Mouse (Mus musculus): ENCODE data around the gene Gm5426. TPM values are rescaled to one million over a fixed set of nuclear protein-coding genes. Genes with fewer than 3 reads are reported as not detected.
A peak's percentile ranks its signal among the peaks of the same experiment; 100 is the strongest.
"Not testable (repeated sequence)": the region's sequence is repeated elsewhere in the genome, so short reads cannot be mapped to it uniquely, and the experiment has no call there.

Gm5426 gene
- polyA plus RNA-seq, 1 experiment from 2014 or later: not detected

GRCm38 (mm10) chr10:96115325-96115724, 21.1 kb upstream of the Gm5426 start:
- H3K4me3 ChIP-seq: no peak overlapping the region
- H3K36me3 ChIP-seq: no peaks in the 10 kb centered on the region
- H3K27me3 ChIP-seq (replicated peaks): no peaks in the 10 kb centered on the region
- no peaks in the 10 kb centered on the region for H3K9me3 ChIP-seq (replicated peaks)
- ATAC-seq: no peak
- H3K4me1 ChIP-seq: no peaks in the 10 kb centered on the region
- 69% methylated on average over 3 of the region's 3 CpGs for WGBS (ENCODE audit: insufficient replicate concordance)
- no peak overlapping the region for H3K4me2 ChIP-seq
- no peak overlapping the region for H3K9ac ChIP-seq
- H3K27ac ChIP-seq: no peak overlapping the region

DNA sequence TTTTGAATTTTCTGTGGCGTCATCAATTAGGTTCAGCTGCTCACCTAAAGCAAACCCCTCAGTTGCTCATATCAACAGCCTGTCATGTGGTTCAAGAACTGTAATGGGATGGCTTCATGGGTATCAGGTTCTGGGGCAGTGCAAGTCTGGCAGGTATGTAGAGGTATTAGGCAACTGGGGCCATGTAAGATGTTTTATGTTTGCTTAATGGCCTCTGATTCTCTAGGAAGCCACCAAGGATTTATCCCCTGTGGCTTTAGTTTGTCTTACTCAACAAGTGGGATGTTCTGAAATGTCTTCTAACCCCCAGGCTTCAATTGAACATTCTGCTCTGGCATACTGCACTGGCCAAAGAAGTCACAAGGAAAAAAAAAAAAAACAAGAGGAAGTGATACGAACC, 15.6 kb upstream of the Gm5426 start:
- H3K27me3 ChIP-seq (replicated peaks): no peaks in the 10 kb centered on the region
- no peak overlapping the region for H3K9ac ChIP-seq
- ATAC-seq: no peak
- WGBS (ENCODE audit: insufficient replicate concordance): 77% methylated on average over 2 of the region's 2 CpGs
- no peak overlapping the region for H3K4me2 ChIP-seq
- no peaks in the 10 kb centered on the region for H3K36me3 ChIP-seq
- no peak overlapping the region for H3K27ac ChIP-seq
- H3K4me1 ChIP-seq: peaks cover 17% of the 10 kb centered on the region; the same call in 1 of the 2 replicates
- no peak overlapping the region for H3K4me3 ChIP-seq
- no peaks in the 10 kb centered on the region for H3K9me3 ChIP-seq (replicated peaks)

GRCm38 (mm10) chr10:96121249-96122010, 15.0 kb upstream of the Gm5426 start:
- no peaks in the 10 kb centered on the region for H3K27me3 ChIP-seq (replicated peaks)
- no peak overlapping the region for H3K9ac ChIP-seq
- H3K4me3 ChIP-seq: no peak overlapping the region
- H3K9me3 ChIP-seq (replicated peaks): no peaks in the 10 kb centered on the region
- no peak for ATAC-seq
- H3K4me1 ChIP-seq: peaks cover 17% of the 10 kb centered on the region; the same call in 1 of the 2 replicates
- H3K36me3 ChIP-seq: no peaks in the 10 kb centered on the region
- no peak overlapping the region for H3K27ac ChIP-seq
- 67% methylated on average over 4 of the region's 4 CpGs for WGBS (ENCODE audit: insufficient replicate concordance)
- no peak overlapping the region for H3K4me2 ChIP-seq

DNA sequence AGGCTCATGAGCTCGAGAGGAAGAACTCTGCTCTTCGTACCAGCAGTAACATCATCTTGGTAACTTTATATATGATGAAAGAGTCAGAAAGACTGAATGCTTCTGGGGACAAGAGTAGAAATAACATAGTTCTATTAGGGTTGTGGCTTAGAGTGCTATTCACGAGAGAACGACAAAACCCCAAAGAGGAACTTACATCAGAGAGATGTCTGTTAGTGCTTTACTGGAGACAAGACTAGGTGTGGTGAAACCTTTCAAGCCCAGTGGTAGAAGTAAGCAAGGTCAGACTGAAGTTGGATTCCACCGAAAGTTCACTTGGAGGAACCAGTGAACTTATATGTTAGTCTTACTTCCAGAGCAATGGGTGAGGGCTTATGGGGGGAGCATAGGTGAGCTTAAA, 12.5 kb upstream of the Gm5426 start:
- WGBS (ENCODE audit: insufficient replicate concordance): 57% methylated on average over 5 of the region's 5 CpGs
- Histone ChIP-seq H3K27ac (no peak overlapping the region), H3K36me3 (no peaks in the 10 kb centered on the region), H3K9me3 (replicated peaks) (no peaks in the 10 kb centered on the region), H3K27me3 (replicated peaks) (no peaks in the 10 kb centered on the region), H3K4me3 (no peak overlapping the region), H3K4me1 (peaks cover 17% of the 10 kb centered on the region; the same call in 1 of the 2 replicates), H3K9ac (no peak overlapping the region), H3K4me2 (no peak overlapping the region)
- ATAC-seq: no peak

- H3K9me3 ChIP-seq (replicated peaks): no peaks in the 10 kb centered on the region
- H3K9ac ChIP-seq: no peak overlapping the region
- no peak overlapping the region for H3K4me2 ChIP-seq
- peaks cover 17% of the 10 kb centered on the region; the same call in 1 of the 2 replicates for H3K4me1 ChIP-seq
- 41% methylated on average over 1 of the region's 1 CpGs for WGBS (ENCODE audit: insufficient replicate concordance)
- ATAC-seq: peak; percentile 65
- no peaks in the 10 kb centered on the region for H3K27me3 ChIP-seq (replicated peaks)
- H3K27ac ChIP-seq: no peak overlapping the region
- no peaks in the 10 kb centered on the region for H3K36me3 ChIP-seq
- H3K4me3 ChIP-seq: no peak overlapping the region
These were observed 12.1 kb upstream of the Gm5426 start for GRCm38 (mm10) chr10:96124290-96124689.

DNA sequence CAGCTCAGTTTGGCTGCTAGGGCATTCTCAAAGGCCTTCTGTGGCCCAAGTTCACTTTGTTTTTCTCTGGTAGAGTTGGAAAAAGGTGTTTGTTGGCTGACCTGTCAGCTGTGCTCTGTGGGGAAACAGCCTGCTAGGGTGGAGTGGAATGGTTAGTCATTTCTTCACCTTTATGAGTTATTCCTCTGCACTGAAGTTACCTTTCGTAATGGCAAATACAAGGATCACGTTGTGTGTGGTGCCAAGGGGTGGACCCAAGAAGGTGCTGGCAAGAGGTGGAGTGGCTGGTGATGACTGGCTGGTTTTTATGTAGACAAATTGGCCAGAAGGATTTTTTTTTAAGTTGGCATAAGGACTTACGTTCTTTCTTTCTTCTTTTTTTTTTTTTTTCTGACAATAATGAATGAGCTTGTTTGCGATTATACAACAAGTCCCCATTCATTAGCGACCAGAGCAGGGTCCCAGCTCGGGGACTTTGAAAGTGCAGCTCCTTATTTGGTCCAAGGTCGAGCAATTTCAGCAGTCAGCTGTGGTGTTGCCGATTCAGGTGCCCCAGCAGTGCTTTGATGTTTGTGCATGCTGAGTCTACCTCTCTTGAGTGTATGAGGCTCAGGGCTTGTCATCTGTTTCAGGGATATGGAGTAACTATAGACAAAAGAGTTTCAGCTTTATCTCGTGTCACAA, 10.5 kb upstream of the Gm5426 start:
- 58% methylated on average over 9 of the region's 9 CpGs for WGBS (ENCODE audit: insufficient replicate concordance)
- Histone ChIP-seq H3K27me3 (replicated peaks) (no peaks in the 10 kb centered on the region), H3K4me3 (no peak overlapping the region), H3K36me3 (no peaks in the 10 kb centered on the region), H3K4me2 (no peak overlapping the region), H3K9me3 (replicated peaks) (no peaks in the 10 kb centered on the region), H3K27ac (no peak overlapping the region), H3K4me1 (peaks cover 17% of the 10 kb centered on the region; the same call in 1 of the 2 replicates), H3K9ac (no peak overlapping the region)
- ATAC-seq: no peak

DNA sequence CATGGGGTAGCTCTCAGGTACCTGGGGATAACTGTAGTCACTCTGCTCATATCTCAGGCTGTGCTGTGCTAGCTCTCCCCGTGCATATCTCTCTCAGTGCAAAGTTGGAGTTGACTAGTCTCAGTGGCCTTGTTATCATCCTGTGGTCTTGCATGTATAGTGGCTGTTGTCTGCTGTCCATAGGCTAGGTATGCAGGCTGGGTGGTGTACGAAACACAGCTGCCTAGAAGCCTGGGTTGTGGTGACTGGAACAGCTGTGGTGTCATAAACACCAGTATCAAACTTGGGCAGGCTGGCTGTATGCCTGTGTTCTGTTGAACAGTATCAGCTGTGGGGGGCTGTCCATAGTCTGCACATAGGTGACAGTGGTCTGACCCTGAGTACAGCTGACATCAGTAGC, 7.2 kb upstream of the Gm5426 start:
- Histone ChIP-seq H3K4me3 (no peak overlapping the region), H3K27ac (no peak overlapping the region), H3K4me1 (peaks cover 15% of the 10 kb centered on the region; the same call in 1 of the 2 replicates), H3K9ac (no peak overlapping the region), H3K9me3 (replicated peaks) (no peaks in the 10 kb centered on the region), H3K36me3 (no peaks in the 10 kb centered on the region), H3K4me2 (no peak overlapping the region), H3K27me3 (replicated peaks) (no peaks in the 10 kb centered on the region)
- 19% methylated on average over 2 of the region's 2 CpGs for WGBS (ENCODE audit: insufficient replicate concordance)
- peak; percentile 50; the same call in 1 of the 2 replicates for ATAC-seq

DNA sequence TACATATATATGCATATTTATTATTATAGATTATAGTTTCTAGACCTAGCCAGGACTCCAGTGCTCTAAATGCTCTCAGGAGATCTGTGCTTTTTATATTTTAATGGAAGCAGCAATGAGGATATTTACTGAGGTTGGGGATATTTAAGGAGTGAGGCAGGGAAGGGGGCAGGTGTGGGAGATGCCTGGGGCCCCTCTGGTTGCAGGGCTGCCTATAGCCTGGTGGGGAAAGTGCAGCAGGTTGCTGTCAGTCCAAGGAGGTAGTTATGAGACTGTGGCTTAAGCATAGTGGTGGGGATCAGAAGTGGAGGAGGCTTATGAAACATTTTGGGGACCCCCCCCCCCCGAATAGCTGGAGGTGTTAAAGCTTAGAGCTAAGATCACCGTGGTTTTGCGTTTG, 6.0 kb upstream of the Gm5426 start:
- ATAC-seq: no peak
- Histone ChIP-seq H3K4me2 (no peak overlapping the region), H3K9me3 (replicated peaks) (no peaks in the 10 kb centered on the region), H3K27me3 (replicated peaks) (no peaks in the 10 kb centered on the region), H3K9ac (no peak overlapping the region), H3K4me1 (peaks cover 4% of the 10 kb centered on the region; the same call in 1 of the 2 replicates), H3K36me3 (no peaks in the 10 kb centered on the region), H3K4me3 (no peak overlapping the region), H3K27ac (no peak overlapping the region)
- 73% methylated on average over 3 of the region's 3 CpGs for WGBS (ENCODE audit: insufficient replicate concordance)

DNA sequence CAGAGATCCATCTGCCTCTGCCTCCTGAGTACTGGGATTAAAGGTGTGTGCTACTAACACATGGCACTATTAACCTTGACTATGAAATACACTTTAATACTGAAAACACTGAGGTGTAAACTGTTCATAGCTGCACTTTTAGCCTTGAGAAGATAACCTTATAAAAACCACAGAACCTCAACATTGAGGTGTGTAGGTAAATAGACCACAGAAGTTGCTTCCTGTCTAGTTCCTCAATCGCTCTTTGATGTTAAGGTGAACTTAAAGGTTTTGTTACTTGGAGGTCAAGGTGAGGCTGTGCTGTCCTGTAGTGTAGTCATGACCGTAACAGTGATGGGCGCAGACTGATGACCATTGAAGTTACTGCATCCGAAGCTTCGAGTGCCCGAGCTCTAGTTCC, 5.3 kb upstream of the Gm5426 start:
- Histone ChIP-seq H3K4me2 (no peak overlapping the region), H3K27ac (no peak overlapping the region), H3K27me3 (replicated peaks) (no peaks in the 10 kb centered on the region), H3K36me3 (no peaks in the 10 kb centered on the region), H3K4me3 (no peak overlapping the region), H3K9ac (no peak overlapping the region), H3K4me1 (no peaks in the 10 kb centered on the region), H3K9me3 (replicated peaks) (no peaks in the 10 kb centered on the region)
- ATAC-seq: no peak
- WGBS (ENCODE audit: insufficient replicate concordance): 77% methylated on average over 6 of the region's 6 CpGs

DNA sequence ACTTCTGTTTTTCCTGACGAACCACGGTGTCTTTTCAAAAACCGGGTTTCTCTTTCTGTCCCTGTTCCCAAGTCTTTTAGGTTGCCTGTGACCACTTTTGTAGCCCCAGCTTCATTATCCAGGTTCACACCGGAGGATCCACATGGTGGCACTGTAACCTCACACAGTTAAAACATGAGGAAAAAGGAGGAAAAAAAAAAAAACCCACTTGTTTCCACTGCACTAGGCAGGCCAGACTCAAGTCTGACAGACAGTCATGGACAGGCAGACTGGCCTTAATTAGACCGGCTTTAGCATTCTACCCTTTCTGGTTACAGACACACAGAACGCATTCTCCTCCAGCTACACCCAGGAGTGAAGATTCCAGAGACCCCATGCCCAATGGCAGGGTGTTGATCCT, 4.2 kb upstream of the Gm5426 start:
- no peaks in the 10 kb centered on the region for H3K4me1 ChIP-seq
- ATAC-seq: no peak
- no peak overlapping the region for H3K4me2 ChIP-seq
- H3K9me3 ChIP-seq (replicated peaks): no peaks in the 10 kb centered on the region
- no peak overlapping the region for H3K4me3 ChIP-seq
- H3K27me3 ChIP-seq (replicated peaks): no peaks in the 10 kb centered on the region
- no peak overlapping the region for H3K27ac ChIP-seq
- no peak overlapping the region for H3K9ac ChIP-seq
- 26% methylated on average over 6 of the region's 6 CpGs for WGBS (ENCODE audit: insufficient replicate concordance)
- no peaks in the 10 kb centered on the region for H3K36me3 ChIP-seq

- WGBS (ENCODE audit: insufficient replicate concordance): 78% methylated on average over 5 of the region's 5 CpGs
These were observed 2.2 kb downstream of the Gm5426 start for GRCm38 (mm10) chr10:96138585-96138984.

GRCm38 (mm10) chr10:96139274-96139673, 2.9 kb downstream of the Gm5426 start:
- ATAC-seq, H3K4me1 ChIP-seq: not testable (repeated sequence)

More at GRCm38 (mm10) chr10:96138585-96138984, 2.2 kb downstream of the Gm5426 start:
- no peak for ATAC-seq
- H3K4me2 ChIP-seq: no peak overlapping the region
- H3K27ac ChIP-seq: no peak overlapping the region
- no peak overlapping the region for H3K4me3 ChIP-seq
- H3K4me1 ChIP-seq: no peaks in the 10 kb centered on the region
- no peaks in the 10 kb centered on the region for H3K27me3 ChIP-seq (replicated peaks)
- no peak overlapping the region for H3K9ac ChIP-seq
- H3K36me3 ChIP-seq: no peaks in the 10 kb centered on the region
- no peaks in the 10 kb centered on the region for H3K9me3 ChIP-seq (replicated peaks)

More at GRCm38 (mm10) chr10:96139274-96139673, 2.9 kb downstream of the Gm5426 start:
- H3K36me3 ChIP-seq; H3K27ac ChIP-seq; H3K9me3 ChIP-seq (replicated peaks); H3K4me2 ChIP-seq; H3K9ac ChIP-seq; H3K4me3 ChIP-seq; H3K27me3 ChIP-seq (replicated peaks): not testable (repeated sequence)
- WGBS (ENCODE audit: insufficient replicate concordance): 73% methylated on average over 4 of the region's 4 CpGs
